Mouse (Mus musculus): ENCODE measurements at regions not wholly inside any gene's neighbourhood (a gene's known extent, or its start where the extent isn't known, plus 50 kb on each side); places are given as distances from the start of the nearest gene placed in this dataset.
A peak's percentile ranks its signal among the peaks of the same experiment; 100 is the strongest.

- peaks cover 12% of the 10 kb centered on the region for H3K4me1 ChIP-seq
- H3K9me3 ChIP-seq, result no peaks in the 10 kb centered on the region
- peak; percentile 55; the same call in 1 of the 2 replicates for ATAC-seq (ENCODE audit: low FRiP score, low read depth)
- 62% methylated on average over 4 of the region's 4 CpGs for WGBS
- peaks cover 3% of the 10 kb centered on the region; the same call in 1 of the 2 replicates for H3K27me3 ChIP-seq
- no peak overlapping the region for H3K4me3 ChIP-seq
- H3K4me2 ChIP-seq (replicated peaks), result no peak overlapping the region
- no peaks in the 10 kb centered on the region for H3K36me3 ChIP-seq
- H3K9ac ChIP-seq (replicated peaks), result no peak overlapping the region
- H3K27ac ChIP-seq (replicated peaks), result no peak overlapping the region
These were observed 321.2 kb upstream of the Prkd1 start for GRCm38 (mm10) chr12:50969887-50970758.

- 7% methylated on average over 3 of the region's 3 CpGs for WGBS
- Histone ChIP-seq H3K4me2 (replicated peaks) (no peak overlapping the region), H3K4me3 (no peak overlapping the region), H3K4me1 (peaks cover 12% of the 10 kb centered on the region), H3K9me3 (no peaks in the 10 kb centered on the region), H3K9ac (replicated peaks) (no peak overlapping the region), H3K36me3 (no peaks in the 10 kb centered on the region), H3K27ac (replicated peaks) (no peak overlapping the region), H3K27me3 (peaks cover 3% of the 10 kb centered on the region; the same call in 1 of the 2 replicates)
- peak; percentile 42; the same call in 1 of the 2 replicates for ATAC-seq (ENCODE audit: low FRiP score, low read depth)
These were observed 320.5 kb upstream of the Prkd1 start for GRCm38 (mm10) chr12:50969402-50969801.

- peaks cover 3% of the 10 kb centered on the region; the same call in 1 of the 2 replicates for H3K27me3 ChIP-seq
- H3K4me1 ChIP-seq, result peaks cover 12% of the 10 kb centered on the region
- H3K4me2 ChIP-seq (replicated peaks), result no peak overlapping the region
- H3K27ac ChIP-seq (replicated peaks), result no peak overlapping the region
- H3K9ac ChIP-seq (replicated peaks), result no peak overlapping the region
- 71% methylated on average over 5 of the region's 5 CpGs for WGBS
- H3K36me3 ChIP-seq, result no peaks in the 10 kb centered on the region
- no peaks in the 10 kb centered on the region for H3K9me3 ChIP-seq
- ATAC-seq (ENCODE audit: low FRiP score, low read depth), result no peak
- no peak overlapping the region for H3K4me3 ChIP-seq
These were observed 318.4 kb upstream of the Prkd1 start for GRCm38 (mm10) chr12:50967168-50967810.

- ATAC-seq (ENCODE audit: low FRiP score, low read depth), result no peak
- WGBS, result 90% methylated on average over 5 of the region's 5 CpGs
- H3K27me3 ChIP-seq, result no peaks in the 10 kb centered on the region
- H3K9ac ChIP-seq (replicated peaks), result no peak overlapping the region
- no peaks in the 10 kb centered on the region for H3K4me1 ChIP-seq
- no peaks in the 10 kb centered on the region for H3K36me3 ChIP-seq
- H3K4me2 ChIP-seq (replicated peaks), result no peak overlapping the region
- H3K9me3 ChIP-seq, result no peaks in the 10 kb centered on the region
- H3K4me3 ChIP-seq, result no peak overlapping the region
- no peak overlapping the region for H3K27ac ChIP-seq (replicated peaks)
These were observed 305.1 kb upstream of the Prkd1 start for GRCm38 (mm10) chr12:50953971-50954370.

- 89% methylated on average over 2 of the region's 2 CpGs for WGBS
- no peaks in the 10 kb centered on the region for H3K4me1 ChIP-seq
These were observed 298.1 kb upstream of the Prkd1 start for GRCm38 (mm10) chr12:50947035-50947434.

GRCm38 (mm10) chr12:50943741-50944521, 295.0 kb upstream of the Prkd1 start:
- H3K4me1 ChIP-seq, result no peaks in the 10 kb centered on the region
- 26% methylated on average over 19 of the region's 19 CpGs for WGBS
- H3K27ac ChIP-seq (replicated peaks), result no peak overlapping the region
- H3K4me3 ChIP-seq, result peak overlapping the region; percentile 28
- H3K4me2 ChIP-seq (replicated peaks), result peak overlapping the region; percentile 50
- H3K9ac ChIP-seq (replicated peaks), result peak overlapping the region; percentile 46; the same call in 1 of the 2 replicates
- no peaks in the 10 kb centered on the region for H3K9me3 ChIP-seq
- ATAC-seq (ENCODE audit: low FRiP score, low read depth), result peak; percentile 90
- no peaks in the 10 kb centered on the region for H3K36me3 ChIP-seq
- H3K27me3 ChIP-seq, result peaks cover 10% of the 10 kb centered on the region; the same call in 1 of the 2 replicates

More at GRCm38 (mm10) chr12:50947035-50947434, 298.1 kb upstream of the Prkd1 start:
- Histone ChIP-seq H3K4me3 (no peak overlapping the region), H3K27ac (replicated peaks) (no peak overlapping the region), H3K27me3 (peaks cover 10% of the 10 kb centered on the region; the same call in 1 of the 2 replicates), H3K4me2 (replicated peaks) (no peak overlapping the region), H3K36me3 (no peaks in the 10 kb centered on the region), H3K9me3 (no peaks in the 10 kb centered on the region), H3K9ac (replicated peaks) (no peak overlapping the region)
- no peak for ATAC-seq (ENCODE audit: low FRiP score, low read depth)

- Histone ChIP-seq H3K9me3 (no peaks in the 10 kb centered on the region), H3K4me3 (no peak overlapping the region), H3K27me3 (peaks cover 10% of the 10 kb centered on the region; the same call in 1 of the 2 replicates), H3K9ac (replicated peaks) (no peak overlapping the region), H3K36me3 (no peaks in the 10 kb centered on the region), H3K4me1 (no peaks in the 10 kb centered on the region), H3K4me2 (replicated peaks) (peak overlapping the region; percentile 50), H3K27ac (replicated peaks) (no peak overlapping the region)
- ATAC-seq (ENCODE audit: low FRiP score, low read depth), result peak; percentile 48
- 51% methylated on average over 3 of the region's 3 CpGs for WGBS
These were observed 294.4 kb upstream of the Prkd1 start for GRCm38 (mm10) chr12:50943340-50943739.

GRCm38 (mm10) chr12:50935516-50935915, 286.6 kb upstream of the Prkd1 start:
- H3K27me3 ChIP-seq, result no peaks in the 10 kb centered on the region
- no peaks in the 10 kb centered on the region for H3K4me1 ChIP-seq
- no peak for ATAC-seq (ENCODE audit: low FRiP score, low read depth)
- no peaks in the 10 kb centered on the region for H3K36me3 ChIP-seq
- H3K4me2 ChIP-seq (replicated peaks), result no peak overlapping the region
- H3K27ac ChIP-seq (replicated peaks), result no peak overlapping the region
- no peak overlapping the region for H3K9ac ChIP-seq (replicated peaks)
- WGBS, result 85% methylated on average over 5 of the region's 5 CpGs
- no peaks in the 10 kb centered on the region for H3K9me3 ChIP-seq
- H3K4me3 ChIP-seq, result no peak overlapping the region

GRCm38 (mm10) chr12:50932496-50932895, 283.6 kb upstream of the Prkd1 start:
- H3K36me3 ChIP-seq, result no peaks in the 10 kb centered on the region
- no peak overlapping the region for H3K4me3 ChIP-seq
- H3K4me1 ChIP-seq, result no peaks in the 10 kb centered on the region
- no peaks in the 10 kb centered on the region for H3K27me3 ChIP-seq
- H3K9me3 ChIP-seq, result no peaks in the 10 kb centered on the region
- 95% methylated on average over 3 of the region's 3 CpGs for WGBS
- no peak overlapping the region for H3K27ac ChIP-seq (replicated peaks)
- ATAC-seq (ENCODE audit: low FRiP score, low read depth), result no peak
- H3K9ac ChIP-seq (replicated peaks), result no peak overlapping the region
- no peak overlapping the region for H3K4me2 ChIP-seq (replicated peaks)

GRCm38 (mm10) chr12:50929641-50930040, 280.7 kb upstream of the Prkd1 start:
- no peak overlapping the region for H3K4me2 ChIP-seq (replicated peaks)
- H3K27ac ChIP-seq (replicated peaks), result no peak overlapping the region
- no peaks in the 10 kb centered on the region for H3K36me3 ChIP-seq
- H3K9ac ChIP-seq (replicated peaks), result no peak overlapping the region
- H3K4me1 ChIP-seq, result no peaks in the 10 kb centered on the region
- WGBS, result 88% methylated on average over 3 of the region's 3 CpGs
- no peaks in the 10 kb centered on the region for H3K27me3 ChIP-seq
- ATAC-seq (ENCODE audit: low FRiP score, low read depth), result no peak
- H3K9me3 ChIP-seq, result no peaks in the 10 kb centered on the region
- no peak overlapping the region for H3K4me3 ChIP-seq

- Histone ChIP-seq H3K4me1 (no peaks in the 10 kb centered on the region), H3K9me3 (no peaks in the 10 kb centered on the region), H3K27ac (replicated peaks) (no peak overlapping the region), H3K9ac (replicated peaks) (no peak overlapping the region), H3K4me2 (replicated peaks) (no peak overlapping the region), H3K4me3 (no peak overlapping the region), H3K36me3 (no peaks in the 10 kb centered on the region), H3K27me3 (no peaks in the 10 kb centered on the region)
- 34% methylated on average over 2 of the region's 2 CpGs for WGBS
- no peak for ATAC-seq (ENCODE audit: low FRiP score, low read depth)
These were observed 277.3 kb upstream of the Prkd1 start for GRCm38 (mm10) chr12:50926234-50926633.

Measured in midbrain, embryonic 12.5 days (tissue).